Mouse (Mus musculus) embryo, embryonic 10.5 days (tissue): ENCODE data around the gene Ypel4.
A peak's percentile ranks its signal among the peaks of the same experiment; 100 is the strongest.
"Not testable (repeated sequence)": the region's sequence is repeated elsewhere in the genome, so short reads cannot be mapped to it uniquely, and the experiment has no call there.

Experiments used
- DNase-seq: peaks from one replicate; pipeline ENCODE4 v3.0.0-alpha.2; 2015; ENCODE audit warnings: low spot score

Gene Ypel4

DNA sequence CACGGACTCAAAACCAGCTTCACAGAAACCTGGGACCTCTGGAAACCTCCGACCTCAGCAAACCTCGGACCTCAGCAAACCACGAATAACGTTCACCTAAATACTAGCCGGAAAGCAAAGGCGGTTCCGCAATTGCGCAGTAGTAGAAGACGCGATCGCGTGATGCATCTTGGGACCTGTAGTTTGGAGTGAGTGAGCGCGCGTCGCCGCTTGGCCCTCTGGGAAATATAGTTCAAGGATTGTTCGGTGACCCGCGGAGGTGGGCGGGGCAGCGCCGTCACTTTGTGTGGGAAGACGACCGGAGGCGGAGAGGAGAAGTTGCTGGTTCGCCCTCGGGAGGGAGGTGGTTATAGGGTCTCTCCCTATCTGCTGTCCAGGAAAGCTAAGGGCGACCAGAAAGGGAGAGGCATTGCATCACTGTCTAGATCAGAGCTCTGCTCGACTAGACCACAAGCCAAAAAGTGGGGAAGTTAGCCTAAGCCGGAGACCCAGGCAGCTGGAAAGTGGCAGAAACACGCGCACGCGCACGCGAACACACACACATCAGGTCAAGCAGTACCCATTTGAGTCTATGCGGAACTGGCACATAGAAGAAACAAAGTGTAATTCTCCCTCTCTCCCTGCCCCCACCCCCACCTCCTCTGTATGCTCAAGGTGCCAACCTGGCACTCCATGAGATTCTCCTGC lies 6.5 kb upstream of the Ypel4 start, which contains the start of gene Clp1:
TSS of gene Clp1 (minus strand) at position 179 of the 687 bp plus-strand sequence.
- DNase-seq = peak; percentile 99

DNA sequence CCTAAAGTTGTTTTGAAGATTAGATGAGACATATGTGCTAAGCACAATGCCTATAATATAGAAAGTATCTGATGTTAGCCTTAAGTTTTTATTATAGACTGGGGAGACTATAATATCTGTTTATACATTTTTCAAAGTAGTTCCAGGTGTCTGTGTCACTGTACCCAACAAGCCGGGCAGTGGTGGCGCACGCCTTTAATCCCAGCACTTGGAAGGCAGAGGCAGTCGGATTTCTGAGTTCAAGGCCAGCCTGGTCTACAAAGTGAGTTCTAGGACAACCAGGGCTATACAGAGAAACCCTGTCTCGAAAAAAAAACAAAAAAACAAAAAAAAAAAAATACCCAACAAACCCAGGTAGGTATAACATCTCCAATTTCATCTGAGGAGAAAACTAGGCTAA lies 5.7 kb upstream of the Ypel4 start:
- DNase-seq = not testable (repeated sequence)

DNA sequence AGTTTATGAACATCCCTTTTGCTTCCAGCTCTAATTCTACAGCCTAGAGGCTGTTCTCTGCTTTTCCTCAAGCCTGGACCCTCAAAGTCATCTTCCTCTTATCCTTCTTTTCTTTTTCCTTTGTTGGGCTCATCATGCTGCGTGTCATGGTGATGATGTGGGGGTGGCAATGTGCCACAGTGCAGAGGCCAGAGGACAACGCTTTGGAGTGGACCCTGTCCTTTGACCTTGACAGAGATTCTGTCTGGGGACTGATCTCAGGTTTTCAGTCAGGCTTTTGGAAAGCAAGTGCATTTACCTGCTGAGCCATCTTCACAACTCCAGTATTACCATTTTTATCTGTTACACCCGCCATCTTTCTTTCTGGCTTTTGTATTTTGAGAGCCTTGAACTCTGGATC lies 2.7 kb upstream of the Ypel4 start:
- no peak for DNase-seq

DNA sequence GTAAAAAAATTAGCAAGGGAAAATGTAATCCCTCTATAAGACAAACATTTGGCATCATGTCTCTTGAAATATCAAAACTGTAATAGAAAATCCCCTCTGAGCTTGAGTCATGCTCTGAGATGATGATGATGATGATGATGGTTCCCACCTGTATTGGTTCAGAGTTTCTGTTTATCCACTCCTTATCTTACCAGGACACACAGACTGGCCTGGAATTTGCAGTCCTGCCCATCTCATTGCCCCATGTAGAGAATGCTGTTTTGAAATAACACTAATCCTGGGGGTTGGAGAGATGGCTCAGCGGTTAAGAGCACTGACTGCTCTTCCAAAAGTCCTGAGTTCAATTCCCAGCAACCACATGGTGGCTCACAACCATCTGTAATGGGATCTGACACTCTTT lies 1.5 kb upstream of the Ypel4 start:
- DNase-seq = no peak

DNA sequence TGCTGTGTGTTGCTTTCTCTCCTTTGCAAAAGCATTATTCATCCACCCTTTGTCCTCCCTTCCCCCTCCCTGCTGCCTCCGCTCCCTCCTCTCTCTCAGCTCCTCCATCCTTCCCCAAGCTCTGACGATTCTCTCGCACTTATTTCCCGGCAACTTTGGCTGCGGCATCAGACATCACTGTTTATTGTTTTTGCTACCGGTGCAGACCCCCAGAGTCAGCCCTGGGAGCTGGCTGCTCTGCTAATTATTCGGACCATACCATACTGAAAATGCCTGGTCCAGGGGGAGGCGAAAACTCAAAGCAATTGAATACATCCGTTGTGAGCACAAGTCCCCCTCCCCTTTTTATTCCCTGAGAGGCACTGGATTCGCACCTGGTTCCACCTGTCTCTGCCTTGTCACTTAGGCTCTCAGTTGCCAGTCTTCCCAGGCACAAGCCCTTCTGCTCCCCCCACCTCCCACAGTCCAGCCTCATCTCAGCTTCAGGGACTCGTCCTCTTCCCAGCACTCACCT lies 550 bp downstream of the Ypel4 start:
- DNase-seq = peak; percentile 73

DNA sequence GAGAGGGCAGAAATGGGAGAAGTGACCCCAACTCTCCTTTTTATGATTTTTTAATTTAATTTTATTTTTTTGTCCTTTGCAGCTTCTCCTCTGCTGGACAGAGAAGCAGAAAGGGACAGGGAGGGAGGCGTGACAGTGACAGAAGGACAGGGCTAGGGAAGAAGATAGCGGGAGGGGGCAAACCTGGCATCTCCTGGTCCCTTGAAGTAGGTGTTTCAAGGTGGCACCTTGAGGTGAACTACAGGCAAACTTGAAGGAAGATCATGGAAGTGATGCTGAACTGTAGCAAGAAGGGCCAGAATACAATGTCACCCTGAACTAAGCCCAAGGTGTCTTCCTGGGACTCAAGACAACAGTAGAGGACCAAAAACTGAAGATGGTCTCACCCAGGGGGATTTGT lies 1.1 kb downstream of the Ypel4 start:
- peak; percentile 23 for DNase-seq

DNA sequence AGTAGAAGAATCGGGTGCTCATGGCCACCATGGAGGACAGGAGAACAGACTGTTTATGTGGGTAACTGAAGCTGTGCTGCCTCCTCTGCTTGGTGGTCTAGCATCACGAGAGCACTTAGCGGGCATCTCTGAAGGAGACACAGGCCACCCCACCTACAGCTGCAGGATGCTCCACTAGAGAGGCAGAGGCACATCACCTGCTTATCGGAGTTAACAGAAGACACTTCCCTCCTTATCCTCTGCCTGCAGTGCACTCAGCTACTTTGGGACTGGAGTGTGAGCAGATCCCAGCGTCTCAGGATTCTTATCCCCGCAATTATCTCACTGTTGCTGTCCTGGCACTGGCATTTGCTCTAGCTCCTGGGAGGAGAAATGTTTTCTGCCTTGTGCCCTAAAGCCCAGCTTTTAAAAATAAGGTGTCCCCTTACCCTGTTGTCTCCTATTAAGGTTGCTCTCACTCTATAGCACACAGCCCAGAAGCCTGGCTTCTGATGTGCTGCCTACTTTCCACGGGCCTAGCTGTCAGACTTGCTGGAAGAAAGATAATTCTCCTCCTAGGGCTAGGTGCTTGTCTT lies 1.6 kb downstream of the Ypel4 start:
- DNase-seq = peak; percentile 34

DNA sequence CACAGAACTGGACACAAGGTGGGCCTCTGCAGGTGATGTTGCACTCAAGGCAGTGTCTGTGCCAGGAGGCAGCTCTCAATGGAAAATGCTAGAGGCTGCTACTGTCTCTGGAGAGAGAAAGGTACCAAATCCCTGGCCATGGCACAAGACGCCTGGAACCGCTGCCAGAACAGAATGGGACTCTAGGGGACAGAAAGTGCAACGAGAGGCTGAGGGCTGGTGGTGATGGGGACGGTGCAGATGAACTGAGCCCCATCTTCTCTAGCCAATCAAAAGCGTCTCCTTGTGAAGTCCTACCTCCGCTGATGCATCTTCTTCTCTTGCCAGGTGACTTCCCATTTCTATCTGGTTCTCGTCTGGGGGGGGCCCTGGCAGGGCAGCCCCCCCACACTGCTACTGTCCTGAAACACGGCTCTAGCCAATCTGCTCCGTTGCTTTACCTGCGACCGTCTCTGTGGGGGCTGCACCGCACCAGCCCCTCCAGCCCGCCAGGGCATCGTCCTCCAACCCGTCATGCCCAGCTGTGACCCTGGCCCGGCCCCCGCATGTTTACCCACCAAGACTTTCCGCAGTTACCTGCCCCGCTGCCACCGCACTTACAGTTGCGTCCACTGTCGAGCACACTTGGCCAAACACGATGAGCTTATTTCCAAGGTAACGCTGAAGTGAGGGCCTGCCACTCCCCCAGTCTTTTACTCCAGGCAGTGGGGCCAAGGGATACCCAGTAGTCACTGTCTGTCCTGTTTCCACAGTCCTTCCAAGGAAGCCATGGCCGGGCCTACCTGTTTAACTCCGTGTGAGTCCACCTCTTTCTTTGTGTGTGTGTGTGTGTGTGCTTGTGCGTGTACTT lies 2.7 kb downstream of the Ypel4 start:
- DNase-seq = peak; percentile 45

DNA sequence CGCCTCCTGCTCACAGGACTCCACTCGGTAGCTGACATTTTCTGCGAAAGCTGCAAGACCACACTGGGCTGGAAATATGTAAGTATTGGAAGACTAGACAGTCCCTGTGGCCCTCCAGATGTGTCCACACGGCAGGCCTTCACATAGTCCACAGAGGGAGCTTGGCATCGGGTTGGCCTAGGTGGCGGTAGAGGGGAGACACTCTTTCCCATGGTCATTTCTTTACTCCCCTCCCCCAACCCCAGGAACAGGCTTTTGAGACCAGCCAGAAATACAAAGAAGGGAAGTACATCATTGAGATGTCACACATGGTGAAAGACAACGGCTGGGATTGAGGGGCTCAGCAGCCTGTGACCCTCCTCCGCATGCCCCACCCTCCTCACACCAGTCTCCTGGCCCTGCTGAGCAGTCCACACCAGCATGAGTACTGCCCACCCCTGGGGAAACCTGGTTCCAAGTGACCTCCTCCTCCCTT lies 3.6 kb downstream of the Ypel4 start:
- peak; percentile 84 for DNase-seq

DNA sequence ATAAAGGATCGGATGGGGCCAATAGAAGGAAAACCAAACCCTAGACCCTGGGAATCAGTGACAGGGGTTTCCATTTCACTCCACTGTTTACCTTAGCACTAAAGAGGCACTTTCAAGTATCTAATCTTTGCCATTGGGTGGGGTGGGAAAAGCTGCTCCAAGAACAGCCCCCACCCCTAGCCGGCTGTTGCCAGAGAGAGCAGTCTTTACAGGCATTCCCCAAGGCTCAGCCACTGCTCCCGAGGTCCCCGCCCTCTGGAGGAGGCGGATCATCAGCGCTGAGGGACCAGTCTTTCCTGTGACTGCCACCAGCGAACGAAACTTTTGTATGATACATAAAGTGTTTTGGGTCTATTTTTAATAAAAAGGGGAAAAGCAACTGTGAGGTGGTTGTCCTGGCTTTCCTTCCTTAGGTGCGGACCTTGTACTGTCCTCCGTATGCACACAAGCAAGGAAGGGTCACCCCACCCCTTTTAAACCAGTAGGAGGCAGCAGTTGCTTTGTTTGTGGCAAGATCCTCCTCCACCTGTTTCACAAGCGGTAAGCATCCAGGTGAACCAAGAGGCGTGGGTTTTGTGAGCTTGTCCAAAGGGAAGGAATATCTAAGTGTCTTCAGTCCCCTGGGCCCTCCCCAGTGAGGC lies 4.5 kb downstream of the Ypel4 start:
- peak; percentile 80 for DNase-seq

DNA sequence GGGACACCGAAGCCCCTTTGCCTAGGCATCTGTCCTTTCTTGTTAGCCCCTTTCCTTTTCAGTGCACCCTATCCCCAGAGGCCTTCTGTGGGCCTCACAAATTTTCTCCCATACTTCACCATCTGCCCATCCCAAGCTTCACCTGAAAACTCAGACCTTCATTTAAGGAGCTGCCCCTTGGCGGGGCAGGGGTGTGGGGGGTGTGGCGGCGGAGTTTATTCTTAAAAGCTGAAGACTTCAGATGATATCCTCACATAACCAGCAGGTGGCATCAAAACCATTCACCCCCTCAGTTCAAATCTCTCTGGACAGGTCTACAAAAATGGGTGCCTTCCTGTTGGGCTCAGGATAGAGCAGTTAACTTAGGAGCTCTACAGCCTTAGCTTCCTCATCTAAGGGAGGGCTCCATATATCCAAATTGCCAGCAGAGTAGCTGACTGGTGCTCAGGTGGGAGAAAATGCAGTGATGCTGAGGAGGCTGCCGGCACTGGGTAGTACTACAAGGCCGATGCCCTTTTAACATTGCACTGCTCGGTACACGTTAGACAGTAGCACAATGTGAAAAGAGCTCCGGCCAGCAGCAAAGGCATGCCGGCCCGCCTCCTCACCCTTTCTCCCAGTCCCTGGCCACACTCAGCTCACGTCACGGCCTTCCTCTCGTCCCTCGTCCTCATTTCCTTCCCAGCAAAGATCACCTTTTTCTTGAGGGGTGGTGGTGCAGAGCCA lies 6.9 kb downstream of the Ypel4 start:
- peak; percentile 47 for DNase-seq

DNA sequence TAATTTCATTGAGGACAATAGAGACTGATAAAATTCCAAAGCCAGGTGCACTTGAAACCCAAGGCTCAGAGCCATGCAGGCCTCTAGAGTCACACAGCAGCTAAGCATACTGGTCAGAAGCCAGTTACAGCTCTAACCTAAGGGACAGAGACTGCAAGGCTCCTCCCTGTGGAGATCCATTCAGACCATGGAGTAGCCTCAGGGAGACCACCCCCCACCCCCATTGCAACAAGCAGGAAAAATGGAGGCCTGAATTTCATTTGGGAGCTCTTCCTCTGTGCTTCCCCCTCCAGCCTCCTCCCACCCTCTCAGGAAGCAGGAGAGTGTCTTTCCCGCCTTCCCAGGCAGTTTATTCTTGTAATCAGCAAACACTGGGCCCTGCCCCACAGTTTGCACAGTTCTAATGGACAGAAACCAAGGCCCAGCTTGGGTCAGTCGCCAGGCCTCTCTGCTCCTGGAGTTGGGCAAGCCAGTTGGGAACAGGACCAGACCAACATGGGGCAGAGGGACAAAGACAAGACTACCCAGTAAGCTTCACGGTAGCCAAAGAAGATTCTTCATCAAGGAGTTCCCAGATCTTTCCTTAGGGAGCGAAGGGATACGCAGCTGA lies 8.1 kb downstream of the Ypel4 start:
- peak; percentile 14 for DNase-seq

DNA sequence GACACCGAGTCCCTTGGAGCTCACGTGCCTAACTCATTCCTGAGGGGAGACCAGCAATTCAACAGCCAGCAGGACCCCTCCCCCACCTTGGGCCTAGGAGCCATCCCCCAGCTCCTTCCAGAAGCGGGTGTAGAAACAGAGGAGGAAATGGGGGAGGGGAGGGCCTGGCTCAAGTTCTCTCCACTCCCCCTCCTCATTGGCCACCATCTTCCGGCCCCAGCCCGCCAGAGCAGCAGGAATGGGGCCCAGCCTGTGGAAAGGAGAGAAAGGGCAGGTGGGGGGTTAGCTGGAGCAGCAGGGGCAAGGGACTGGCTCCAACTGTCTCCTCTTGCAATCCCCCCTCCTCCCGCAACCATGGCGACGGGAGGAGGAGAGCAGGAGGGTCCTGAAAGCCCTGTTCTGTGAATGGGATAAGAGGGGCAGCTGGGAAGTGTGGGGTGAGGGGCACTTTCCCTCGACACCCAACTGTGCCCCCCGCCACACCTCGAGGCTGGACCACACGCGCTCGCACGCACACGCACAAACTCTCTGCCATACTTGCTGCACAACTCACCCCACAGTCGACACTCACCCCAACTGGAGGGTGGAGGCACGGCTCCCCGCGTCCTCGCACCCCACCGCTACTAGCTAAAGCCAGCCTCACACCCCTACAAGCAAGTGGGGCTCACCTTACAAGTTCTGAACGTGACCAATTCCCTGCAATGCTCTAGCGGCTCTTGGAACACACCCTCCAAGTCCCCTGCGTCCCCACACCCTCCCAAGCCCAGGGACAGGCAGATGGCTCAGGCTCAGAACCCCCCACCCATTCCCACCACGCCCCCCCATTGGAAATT lies 8.8 kb downstream of the Ypel4 start:
- DNase-seq = peak; percentile 99

DNA sequence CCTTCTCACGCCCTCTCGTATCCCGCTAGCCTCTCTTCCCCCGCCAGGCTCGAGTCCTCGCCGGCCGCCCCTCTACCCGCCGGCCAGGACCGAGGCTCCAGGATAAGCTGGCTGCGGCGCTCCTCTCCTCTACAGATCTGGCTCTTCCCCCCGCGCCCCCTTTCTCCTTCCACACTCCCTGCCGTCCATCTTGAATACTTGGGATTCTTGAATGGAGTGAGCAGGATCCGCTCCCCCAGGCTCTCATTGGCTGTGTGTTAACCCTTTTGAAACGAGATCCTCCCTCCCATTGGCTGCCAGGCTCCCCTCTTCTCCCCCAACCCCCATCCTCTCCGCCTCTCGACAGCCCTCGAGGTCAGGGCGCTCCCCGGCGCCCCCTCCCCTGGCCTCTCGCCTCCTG lies 9.7 kb downstream of the Ypel4 start, which contains the start of gene Gm19426:
TSS of gene Gm19426 (minus strand) at position 95 of the 400 bp plus-strand sequence.
- DNase-seq = peak; percentile 98

DNA sequence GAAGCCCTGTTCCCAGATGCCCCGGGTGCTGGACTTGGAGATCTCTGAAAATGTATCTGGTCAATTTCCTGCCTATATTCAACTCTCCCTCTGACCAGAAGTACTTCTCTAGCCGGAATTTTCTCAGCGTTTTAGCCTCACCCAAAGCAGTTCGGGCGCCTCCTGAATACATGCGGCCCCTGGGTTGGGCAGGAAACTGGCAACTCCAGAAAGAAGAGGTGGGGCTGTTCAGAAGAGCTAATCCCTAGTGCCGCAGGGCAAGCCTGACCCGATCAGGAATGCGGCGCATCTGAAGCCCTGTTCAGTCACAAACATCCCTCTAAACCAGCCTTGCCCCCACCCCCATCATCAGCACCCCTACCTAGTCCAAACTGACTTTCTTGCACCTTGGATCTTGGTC lies 10.3 kb downstream of the Ypel4 start:
- peak; percentile 77 for DNase-seq

DNA sequence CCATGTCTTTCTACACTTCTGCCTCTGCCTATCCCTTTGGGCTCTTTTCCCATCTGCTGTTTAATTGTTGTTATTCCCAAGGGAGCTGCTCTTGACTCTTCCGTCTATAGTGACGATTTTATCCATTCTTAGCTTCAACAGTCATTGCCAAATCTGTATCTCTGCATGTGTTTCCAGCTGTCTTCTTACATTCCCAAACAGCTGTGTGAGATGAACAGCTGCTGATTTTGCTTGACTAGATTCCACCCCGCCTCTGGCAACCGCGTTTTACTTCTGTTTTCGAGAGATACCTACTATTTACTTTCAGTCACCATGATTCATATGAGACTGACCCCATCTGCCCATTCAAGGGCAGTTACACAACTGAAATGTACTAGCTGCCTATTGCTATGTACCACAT lies 16.3 kb downstream of the Ypel4 start:
- DNase-seq = no peak

DNA sequence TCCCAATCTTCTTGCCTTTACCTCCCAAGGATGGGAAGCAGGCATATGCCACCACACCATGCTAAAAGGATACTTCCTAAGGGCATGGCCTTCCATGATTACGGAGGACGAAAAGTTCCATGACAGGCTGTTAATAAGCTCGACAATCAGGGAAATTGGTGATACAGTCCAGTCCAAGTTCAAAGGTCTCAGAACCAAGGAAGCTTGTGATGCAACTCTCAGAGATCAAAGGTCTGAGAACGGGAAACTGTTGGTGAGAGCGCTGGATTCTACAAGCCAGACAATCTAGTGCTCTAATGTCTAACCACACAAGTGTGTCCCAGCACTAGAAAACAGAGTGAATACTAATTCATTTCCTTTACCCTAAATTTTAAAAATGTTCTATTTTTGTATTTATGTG lies 22.4 kb downstream of the Ypel4 start:
- no peak for DNase-seq

DNA sequence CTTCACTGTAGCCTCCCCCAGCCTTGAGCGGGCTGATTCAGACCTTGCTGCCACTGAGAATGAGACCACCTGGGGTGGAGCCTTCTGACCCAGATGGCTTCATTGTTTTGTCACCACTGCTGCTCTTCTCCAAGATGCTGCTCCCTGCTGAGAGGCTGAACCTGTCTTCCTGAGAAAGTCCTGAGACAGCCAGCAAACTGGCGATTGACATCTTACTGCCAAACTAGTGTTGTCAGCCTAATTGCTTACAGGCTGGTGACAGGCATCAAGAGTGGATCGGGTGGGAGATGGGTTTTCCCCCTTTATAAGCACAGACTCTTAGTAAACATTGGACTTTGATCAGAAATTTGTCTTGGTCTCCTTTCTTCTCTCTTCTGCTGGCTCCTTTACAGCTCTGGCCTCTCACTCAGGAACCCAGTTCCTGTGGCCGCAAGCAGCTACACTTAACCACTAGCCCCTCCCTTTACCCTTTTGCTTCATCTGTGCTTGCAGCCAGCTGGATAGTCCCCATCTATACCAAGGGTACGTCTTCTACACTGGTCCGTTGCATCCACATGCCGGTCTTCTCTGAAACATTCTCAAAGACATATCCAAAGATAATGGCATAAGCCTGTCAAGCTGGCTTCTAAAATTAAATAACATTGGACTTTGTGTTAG lies 23.3 kb downstream of the Ypel4 start:
- DNase-seq = no peak

DNA sequence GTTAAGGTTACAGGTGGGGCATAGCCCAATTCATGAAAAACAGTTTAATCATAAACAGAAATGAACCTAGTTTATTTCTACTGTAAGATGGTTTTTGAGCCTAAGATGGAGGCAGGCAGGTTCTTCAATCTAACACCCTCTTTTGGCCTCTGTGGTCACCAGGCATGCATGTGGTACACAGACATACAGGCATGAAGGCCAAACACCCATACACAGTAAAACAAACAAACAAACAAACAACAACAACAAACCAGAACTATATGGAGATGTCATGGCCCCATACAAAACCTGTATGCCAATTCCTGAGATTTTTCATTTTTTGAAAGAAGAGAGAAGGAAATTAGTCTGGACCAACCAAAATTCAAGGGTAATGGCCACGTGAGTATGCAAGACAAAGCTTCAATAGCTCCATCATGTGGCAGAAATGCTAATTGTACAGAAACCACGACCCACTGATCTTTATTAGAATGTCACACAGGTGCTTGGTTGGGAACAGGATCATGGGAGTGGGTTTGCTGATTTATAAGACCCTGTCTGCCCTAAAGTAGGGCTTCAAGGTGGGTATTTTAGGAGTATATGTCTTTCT lies 24.8 kb downstream of the Ypel4 start:
- DNase-seq = peak; percentile 89
